Mouse (Mus musculus) regulatory T cell (primary cell): ENCODE results near the gene Stt3b.

Experiments
- in situ Hi-C: fragments of 300-600 bp; cut with MboI, MseI; formaldehyde crosslinking; loops from one replicate; pipeline ENCODE4 v1.15.1; 2025; ENCODE audit warnings: high pct_unique_total_duplicates

The Stt3b gene

DNA sequence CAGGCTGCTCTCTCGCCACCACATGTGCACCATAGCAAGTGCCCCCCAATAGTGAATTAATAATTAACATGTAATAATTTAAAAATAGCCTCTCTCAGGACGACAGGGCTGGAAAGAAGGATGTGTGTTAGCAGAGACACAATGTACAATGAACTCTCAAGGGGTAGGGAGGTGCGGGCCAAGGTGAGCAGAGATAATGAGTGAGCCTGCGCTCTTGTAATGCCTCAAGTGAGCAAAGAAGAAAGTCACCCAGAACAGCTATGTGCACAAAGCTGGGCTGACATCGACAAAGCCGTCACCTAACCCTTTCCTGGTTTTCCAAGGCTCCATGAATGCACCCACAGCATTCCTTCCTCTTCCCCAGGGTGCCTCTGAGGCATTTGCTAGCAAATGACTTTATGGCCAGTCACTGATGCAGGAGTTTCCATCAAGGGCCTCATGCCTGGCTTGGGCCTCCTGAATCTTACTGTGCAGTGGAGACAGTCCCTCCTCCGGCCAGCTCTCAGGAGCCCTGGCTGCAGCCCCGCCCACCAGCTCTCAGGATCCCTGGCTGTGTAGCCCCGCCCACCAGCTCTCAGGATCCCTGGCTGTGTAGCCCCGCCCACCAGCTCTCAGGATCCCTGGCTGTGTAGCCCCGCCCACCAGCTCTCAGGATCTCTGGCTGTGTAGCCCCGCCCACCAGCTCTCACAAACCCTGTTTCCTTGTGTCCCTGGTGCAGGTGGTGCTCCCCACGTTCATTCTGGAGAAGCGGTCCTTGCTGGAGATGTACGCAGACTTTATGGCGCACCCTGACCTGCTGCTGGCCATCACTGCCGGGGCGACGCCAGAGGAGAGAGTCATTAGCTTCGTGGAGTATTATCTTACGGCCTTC, 94.2 kb downstream of the Stt3b start:
- in situ Hi-C loops: no loop called here

DNA sequence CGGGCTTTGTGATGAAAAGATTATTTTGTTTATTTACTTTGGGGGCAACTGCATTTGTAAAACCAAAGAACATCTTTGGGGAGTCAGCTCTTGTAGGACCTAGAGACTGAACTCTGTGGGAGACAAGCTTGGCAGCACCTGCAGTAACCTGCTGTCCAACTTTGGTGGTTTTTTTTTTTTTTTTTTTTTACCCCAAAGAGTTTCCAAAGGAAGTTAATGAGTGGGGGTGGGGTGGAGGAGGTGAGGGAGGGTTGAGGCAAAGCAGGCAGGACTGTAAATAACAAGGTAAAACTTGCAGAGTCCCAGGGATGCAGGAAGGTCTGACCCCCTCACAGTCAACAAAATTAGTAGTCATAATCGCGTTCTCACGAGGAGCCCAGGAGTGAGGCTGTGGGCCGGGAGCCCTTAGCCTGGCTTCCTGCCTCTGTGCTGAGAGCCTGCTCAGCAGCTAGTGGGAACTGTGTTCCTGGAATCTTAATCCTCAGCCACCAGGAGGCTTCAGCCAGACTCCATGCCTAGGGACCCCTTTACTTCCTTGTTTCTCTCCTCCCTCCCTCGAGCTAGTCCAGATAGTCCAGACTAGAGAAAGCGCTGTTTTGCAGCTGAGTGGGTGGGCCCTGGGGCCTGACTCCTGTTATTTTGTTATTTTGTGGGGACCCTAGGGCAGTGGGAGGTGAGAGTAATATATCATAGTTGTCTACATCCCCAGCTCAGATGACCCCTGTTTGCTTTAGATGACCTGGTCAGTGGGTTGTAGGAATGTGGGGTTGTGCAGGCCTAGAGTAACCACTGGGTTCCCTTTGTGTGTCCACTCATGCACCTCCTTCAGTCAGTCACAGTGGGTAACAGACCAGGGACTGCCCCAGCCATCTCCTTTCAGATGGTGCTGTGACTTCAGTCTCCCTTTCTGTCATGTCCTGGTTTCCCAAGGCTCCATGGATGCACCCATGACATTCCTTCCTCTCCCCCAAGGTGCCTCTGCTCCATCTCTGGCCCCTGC, 95.3 kb downstream of the Stt3b start:
- in situ Hi-C loops: no loop called here

DNA sequence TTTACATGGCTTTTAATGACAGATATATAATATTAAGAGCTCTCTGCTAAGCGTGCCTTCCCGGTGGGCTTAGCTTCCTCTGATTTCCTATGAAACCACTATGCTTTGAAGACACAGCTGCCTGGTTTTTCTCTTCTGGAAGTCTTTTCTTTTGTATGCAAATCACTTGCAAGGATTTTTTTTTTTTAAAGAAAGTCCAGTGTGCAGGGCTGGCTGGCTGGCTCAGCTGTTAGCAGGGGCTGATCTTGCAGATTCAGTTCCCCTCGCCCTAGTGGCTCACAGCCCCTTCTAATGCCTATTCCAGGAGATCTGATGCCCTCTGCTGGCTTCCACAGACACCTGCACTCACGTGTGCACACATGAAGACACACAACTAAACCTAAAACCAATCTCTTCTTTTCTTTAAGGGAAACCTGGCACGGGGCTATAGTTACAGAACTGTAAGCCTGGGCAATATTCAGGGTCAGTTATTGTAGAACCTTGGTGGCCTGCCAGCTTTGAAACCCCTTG, 96.4 kb downstream of the Stt3b start:
- in situ Hi-C loops: no loop called here

DNA sequence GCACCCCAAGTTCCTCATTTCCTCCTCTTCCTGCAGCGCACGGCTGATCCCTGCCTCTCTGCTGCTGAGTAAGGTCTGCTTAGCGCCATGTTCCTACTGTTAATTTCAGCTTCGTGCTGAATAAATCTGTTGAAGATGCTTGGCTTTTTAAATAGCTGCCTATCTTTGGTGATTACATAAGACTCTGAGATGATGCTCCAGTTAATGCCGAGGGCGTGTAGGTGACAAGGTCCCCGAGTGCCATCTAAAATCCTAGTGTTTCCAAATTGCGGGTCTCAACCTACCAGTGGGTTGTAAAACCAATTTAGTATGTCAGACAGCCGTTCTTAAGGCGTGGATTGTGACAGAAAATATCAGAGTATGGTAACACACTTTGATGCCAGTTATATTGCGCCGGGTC, 99.7 kb downstream of the Stt3b start:
- in situ Hi-C loops: no loop called here

DNA sequence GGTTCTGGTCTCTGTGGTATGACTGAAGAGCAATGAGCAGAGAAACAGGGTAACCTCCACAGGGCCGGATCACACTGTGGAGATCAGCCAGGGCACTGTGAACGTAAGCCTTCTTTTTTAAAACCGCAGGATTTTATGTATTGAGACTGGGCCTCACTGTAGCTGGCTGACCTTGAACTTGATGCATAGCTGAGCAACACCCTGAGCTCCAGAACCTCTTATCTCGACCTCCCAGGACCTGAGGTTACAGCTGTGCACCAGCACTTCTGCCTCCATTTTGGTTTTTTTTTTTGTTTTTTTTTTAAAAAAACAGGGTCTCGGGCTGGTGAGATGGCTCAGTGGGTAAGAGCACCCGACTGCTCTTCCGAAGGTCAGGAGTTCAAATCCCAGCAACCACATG, 100.5 kb downstream of the Stt3b start:
- in situ Hi-C loops: no loop called here

DNA sequence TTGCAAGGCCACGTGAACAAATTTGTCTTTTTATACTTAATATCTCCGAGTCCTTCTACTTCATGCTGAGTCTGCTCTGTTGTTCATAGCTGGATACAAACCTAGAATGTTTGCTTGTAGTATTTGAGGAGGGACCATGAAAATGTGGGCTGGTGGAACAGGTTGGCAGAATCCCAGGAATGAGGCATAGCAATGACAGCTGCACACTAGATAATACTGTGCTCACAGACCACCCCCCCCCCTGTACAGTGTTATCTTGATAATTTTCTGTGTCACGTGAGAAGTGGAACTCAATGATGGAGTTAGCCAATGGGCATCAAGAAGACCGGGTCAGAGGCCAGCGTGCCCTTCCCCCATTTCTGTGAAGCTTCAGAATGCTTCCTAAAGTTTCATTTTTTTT, 104.0 kb downstream of the Stt3b start:
- in situ Hi-C loops: no loop called here

DNA sequence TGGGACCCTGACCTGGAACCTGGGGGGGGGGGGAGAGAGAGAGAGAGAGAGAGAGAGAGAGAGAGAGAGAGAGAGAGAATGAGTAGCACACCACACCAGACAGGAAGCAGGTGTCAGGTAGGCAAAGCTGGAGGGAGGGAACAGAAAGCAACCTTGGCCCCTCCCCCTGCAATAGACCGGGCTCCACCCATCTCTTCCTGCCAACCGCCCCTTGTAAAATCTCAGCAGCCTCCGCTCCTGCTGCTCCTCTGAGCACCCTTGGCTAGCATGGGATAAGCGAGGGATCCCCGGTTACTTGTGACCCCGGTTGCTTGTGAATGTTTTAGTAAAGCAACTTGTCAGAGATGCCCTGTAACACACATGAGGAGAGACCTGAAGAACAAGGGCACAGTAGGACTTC, 104.7 kb downstream of the Stt3b start:
- in situ Hi-C loops: no loop called here

DNA sequence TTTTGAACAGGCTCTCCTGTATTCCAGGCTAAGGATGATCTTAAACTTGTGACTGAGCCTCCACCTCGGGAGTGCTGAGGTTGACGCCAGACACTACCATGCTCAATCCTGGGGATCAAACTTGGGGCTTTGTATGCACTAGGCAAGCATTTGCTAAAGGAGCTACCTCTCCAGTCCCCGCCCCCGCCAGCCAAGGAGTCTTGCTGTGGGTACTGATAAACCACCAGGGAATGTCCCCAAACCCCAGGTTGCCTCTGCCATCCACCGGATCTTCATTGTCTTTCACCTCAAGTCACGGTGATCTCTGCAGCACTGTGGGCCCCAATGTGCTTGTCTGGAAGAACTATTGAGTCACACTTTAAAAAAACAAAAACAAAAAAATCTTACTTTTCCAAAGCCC, 107.1 kb downstream of the Stt3b start:
- in situ Hi-C loops: no loop called here

DNA sequence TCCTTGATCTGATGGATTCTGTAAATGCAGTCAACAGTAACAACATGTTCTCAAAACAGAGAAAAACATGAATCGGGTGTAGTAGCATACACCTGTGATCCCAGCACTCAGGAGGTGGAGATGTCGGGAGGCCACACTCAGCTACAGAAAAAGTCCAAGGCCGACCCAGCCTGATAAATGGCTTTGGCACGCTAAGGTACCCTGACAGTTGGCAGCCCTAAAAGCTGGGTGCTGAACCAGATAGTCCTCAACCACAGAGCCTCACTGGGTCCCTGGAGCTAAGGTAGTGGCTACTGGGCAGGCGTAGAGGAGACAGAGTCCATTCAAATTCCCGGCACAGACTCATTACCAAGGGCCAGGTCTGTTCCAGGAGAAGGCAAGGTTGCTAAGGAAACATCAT, 109.0 kb downstream of the Stt3b start:
- in situ Hi-C loops: no loop called here

DNA sequence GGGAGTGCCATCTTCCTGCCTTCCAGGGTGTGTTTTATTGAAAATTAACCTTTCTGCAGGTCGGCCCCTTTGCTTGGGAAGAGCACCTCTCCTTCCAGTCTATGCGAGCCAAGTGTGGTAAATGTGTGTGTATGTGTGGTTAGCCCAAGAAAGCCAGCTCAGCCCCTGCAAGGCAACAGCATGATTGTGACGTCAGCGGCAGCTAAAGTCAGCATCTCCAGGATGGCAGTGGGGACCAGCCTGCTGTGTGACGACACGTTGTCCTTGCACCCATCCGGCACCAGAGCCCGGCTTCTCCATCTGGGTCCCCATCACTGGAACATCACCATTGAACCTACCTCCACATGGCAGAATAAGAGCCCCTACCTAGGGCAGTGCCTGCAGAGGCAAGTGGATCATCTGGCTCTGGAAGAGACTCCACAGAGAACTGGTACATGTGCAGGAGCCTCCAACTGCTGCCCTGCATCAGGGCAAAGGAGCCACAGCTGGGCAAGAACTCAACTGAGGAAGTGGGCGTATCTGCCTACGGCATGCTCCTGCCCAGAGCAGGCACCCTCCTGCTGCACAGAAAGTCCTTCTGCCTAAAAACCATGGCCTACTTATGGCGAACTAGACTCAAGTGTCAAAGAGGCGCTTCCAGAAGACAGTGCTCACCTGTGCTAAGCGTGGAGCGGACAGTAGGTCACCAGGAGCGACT, 109.9 kb downstream of the Stt3b start:
- in situ Hi-C loops: no loop called here

DNA sequence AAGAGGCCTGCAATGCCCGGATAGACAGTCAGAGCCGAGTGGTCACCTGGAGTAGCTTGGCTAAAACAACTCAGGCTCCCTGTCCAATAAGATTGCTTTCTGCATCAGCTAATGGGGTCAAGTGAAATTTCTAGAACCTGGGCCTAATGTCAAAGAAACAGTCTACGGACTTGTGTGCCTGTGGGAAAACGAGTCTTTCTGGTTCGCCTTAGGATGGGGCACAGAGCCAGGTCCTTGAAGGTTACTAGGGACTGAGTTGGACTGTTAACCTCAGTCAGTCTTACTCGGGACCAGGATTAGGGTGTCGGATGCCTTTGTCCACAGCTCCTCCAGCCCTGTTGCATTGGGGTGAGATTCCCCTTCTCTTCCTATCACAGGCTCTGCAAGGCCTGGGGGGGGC, 113.1 kb downstream of the Stt3b start:
- in situ Hi-C loops: no loop called here

DNA sequence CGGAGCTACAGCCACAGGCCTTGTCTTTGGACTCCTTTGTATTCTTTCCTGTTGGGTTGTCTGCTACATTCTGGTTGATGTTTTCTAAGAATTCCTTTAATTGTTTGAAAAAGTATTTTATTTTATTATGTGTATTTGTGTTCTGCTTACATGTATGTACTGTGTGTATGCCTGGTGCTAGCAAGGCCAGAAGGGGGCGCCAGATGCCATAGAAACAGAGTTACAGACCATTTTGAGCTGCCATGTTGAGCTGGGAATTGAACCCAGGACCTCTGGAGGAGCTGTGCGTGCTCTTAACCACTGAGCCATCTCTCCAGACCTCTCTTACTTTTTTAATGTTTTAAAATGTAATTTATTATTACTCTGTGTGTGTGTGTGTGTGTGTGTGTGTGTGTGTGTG, 117.3 kb downstream of the Stt3b start:
- in situ Hi-C loops: no loop called here
